Mouse (Mus musculus) hindbrain, embryonic 15.5 days (tissue): ENCODE measurements around the gene Prcc. TPM values are rescaled to one million over a fixed set of nuclear protein-coding genes. Genes with fewer than 3 reads are reported as not detected.

Experiments used
- polyA plus RNA-seq: library from polyadenylated mRNA; unstranded; fragments of >200 nt; fragmentation: Nextera tagmentation; extraction: Ambion mirVana; gene quantifications from 2 replicates; pipeline ENCODE4 v1.2.1, GENCODE M21; 2015

Prcc gene
- polyA plus RNA-seq, 1 experiment from 2014 or later: 18.5 TPM

Other genes with a start within 250 kb of the Prcc start
- 0.39 and 0.49 TPM in 2 replicates for gene Lrrc71, start 137.0 kb downstream of the Prcc start, polyA plus RNA-seq
- gene Ntrk1, start 90.4 kb downstream of the Prcc start, polyA plus RNA-seq: 6.6 and 17.2 TPM in 2 replicates
- 0.67 and 1.2 TPM in 2 replicates for gene Insrr, start 88.7 kb downstream of the Prcc start, polyA plus RNA-seq
- gene Pear1, start 61.3 kb downstream of the Prcc start, polyA plus RNA-seq: 10.3 and 10.9 TPM in 2 replicates
- gene Sh2d2a, start 38.9 kb downstream of the Prcc start, polyA plus RNA-seq: 0.05 TPM in 1 of 2 replicates, not detected in the other
- 170 and 183 TPM in 2 replicates for gene Hdgf, start 20.7 kb upstream of the Prcc start, polyA plus RNA-seq
- 48.6 and 56.2 TPM in 2 replicates for gene Mrpl24, start 33.9 kb upstream of the Prcc start, polyA plus RNA-seq
- gene Isg20l2, start 44.7 kb upstream of the Prcc start, polyA plus RNA-seq: 30.7 and 33.3 TPM in 2 replicates
- gene Rrnad1, start 45.1 kb upstream of the Prcc start, polyA plus RNA-seq: 20.1 and 20.3 TPM in 2 replicates
- gene Crabp2, start 63.1 kb upstream of the Prcc start, polyA plus RNA-seq: 50.7 and 74.7 TPM in 2 replicates
- 31.8 and 42.1 TPM in 2 replicates for gene Nes, start 85.5 kb upstream of the Prcc start, polyA plus RNA-seq
- gene Bcan, start 114.6 kb upstream of the Prcc start, polyA plus RNA-seq: 107 and 112 TPM in 2 replicates
- gene Hapln2, start 142.0 kb upstream of the Prcc start, polyA plus RNA-seq: 0.87 and 0.95 TPM in 2 replicates
- gene Gpatch4, start 157.5 kb upstream of the Prcc start, polyA plus RNA-seq: 36.0 and 36.5 TPM in 2 replicates
- 153 and 158 TPM in 2 replicates for gene Naxe, start 172.9 kb upstream of the Prcc start, polyA plus RNA-seq
- not detected in 2 replicates for gene Ttc24, start 192.7 kb upstream of the Prcc start, polyA plus RNA-seq
- gene Iqgap3, start 196.4 kb upstream of the Prcc start, polyA plus RNA-seq: 3.4 and 4.4 TPM in 2 replicates